Mouse (Mus musculus): ENCODE data around the gene Optn.

GRCm38 (mm10) chr2:4987388-4988180, 76.3 kb downstream of the Optn start:
- TF ChIP-seq GATA1 (IDR thresholded peaks at IDR 0.05; ENCODE audit: borderline replicate concordance, low read length) (no peak), CTCF (IDR thresholded peaks at IDR 0.05; ENCODE audit: low read depth, low read length) (no peak), POLR2AphosphoS5 (IDR thresholded peaks at IDR 0.05; ENCODE audit: insufficient replicate concordance, low read depth, low read length) (no peak), TAL1 (conservative IDR thresholded peaks at IDR 0.05; ENCODE audit: low read depth, low read length) (no peak)

Measured in G1E (cell line).